In the genomic region with DNA sequence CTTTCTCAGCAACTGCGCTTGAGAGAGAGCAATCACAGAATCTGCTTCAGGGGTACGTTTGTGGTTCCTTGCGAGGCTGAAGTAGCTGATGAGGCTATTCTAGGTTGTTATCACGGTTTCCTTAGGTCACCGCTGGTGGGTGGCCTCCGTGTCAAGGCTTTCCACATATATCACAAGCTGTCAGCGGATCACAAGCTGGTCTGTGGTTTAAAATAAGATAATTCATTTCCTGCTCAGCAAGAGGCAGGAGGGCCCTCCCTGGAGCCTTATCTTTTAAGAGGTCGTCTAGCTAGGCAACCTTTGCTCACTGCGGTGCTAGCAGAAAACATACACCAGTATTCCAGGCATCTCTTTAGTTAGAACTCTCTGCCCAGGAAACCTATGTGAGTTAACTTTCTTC, we compare ENCODE assay signal across 15 mouse cellular contexts. TPM values are rescaled to one million over a fixed set of nuclear protein-coding genes. Genes with fewer than 3 reads are reported as not detected.
DNase-seq lines count a peak whose midpoint lies in the region; ATAC-seq lines count a peak whose summit lies in the region.
"Had no signal": no experiment of that assay in that cellular context is flagged by ENCODE, and none has a peak within 500 bp of the region (broad histone marks: within the 10 kb centered on the region; RNA-seq: fewer than 3 reads in every experiment).

No protein-coding gene starts in this region.

- WGBS in heart, embryonic 10.5 days, result 8% methylated on average over 9 of the region's 9 CpGs

- no peaks in the 10 kb centered on the region for H3K9me3 ChIP-seq in heart, embryonic 10.5 days
- H3K9me3 ChIP-seq: forebrain, embryonic 12.5 days; limb, embryonic 15.5 days had no signal

- H3K27me3 ChIP-seq in heart, embryonic 10.5 days (ENCODE audit: insufficient read depth, poor library complexity, severe bottlenecking), result peaks cover 9% of the 10 kb centered on the region; the same call in 1 of the 2 replicates
- H3K27me3 ChIP-seq: forebrain, embryonic 12.5 days; limb, embryonic 15.5 days had no signal

- no peaks in the 10 kb centered on the region for H3K36me3 ChIP-seq in heart, embryonic 10.5 days
- H3K36me3 ChIP-seq: forebrain, embryonic 12.5 days; limb, embryonic 15.5 days had no signal

- peaks cover 16% of the 10 kb centered on the region for H3K4me1 ChIP-seq in heart, embryonic 10.5 days
- H3K4me1 ChIP-seq: forebrain, embryonic 12.5 days; limb, embryonic 15.5 days had no signal

- DNase-seq in heart, embryonic 10.5 days (ENCODE audit: low spot score), result peak; percentile 80
- no peak for DNase-seq in heart, postnatal 36 days
- peak; percentile 80 for DNase-seq in MEL-GATA-1-ER (ENCODE audit: extremely low read depth, low read depth)
- DNase-seq in layer of hippocampus, adult 9-10 months (ENCODE audit: low spot score), result no peak
- no peak for DNase-seq in cerebellum, adult 11 months
- DNase-seq in layer of hippocampus, adult 8-10 months (ENCODE audit: low spot score in 2 of 2), result no peak
- DNase-seq: gastrocnemius, postnatal 25 days; layer of hippocampus, postnatal 36 days; thymus, postnatal 14 days had no signal

- H3K4me3 ChIP-seq in heart, embryonic 10.5 days, result no peak overlapping the region
- H3K4me3 ChIP-seq: forebrain, embryonic 12.5 days; limb, embryonic 15.5 days had no signal

- no peak overlapping the region for H3K27ac ChIP-seq in heart, embryonic 10.5 days
- H3K27ac ChIP-seq: forebrain, embryonic 12.5 days; limb, embryonic 15.5 days had no signal

- intact Hi-C loops in heart, postnatal 36 days (cut with DNase I), result no loop called here

- ATAC-seq in hematopoietic stem cell, adult 5-6 weeks (replicated peaks in 1 of 2; ENCODE audit: insufficient read depth in 1 of 2, low FRiP score in 2 of 2, low TSS enrichment in 1 of 2, low read depth in 1 of 2, poor library complexity in 2 of 2, severe bottlenecking in 2 of 2), result peak; percentile 62 to 84
- ATAC-seq in megakaryocyte, adult 5-6 weeks (ENCODE audit: poor library complexity, severe bottlenecking), result peak; percentile 40
- ATAC-seq: inflammation-experienced regulatory T-cells, adult 6 months; Patski had no signal

RNA-seq across cellular contexts. Expression of gene Stab2, which starts 17.2 kb away (rescaled TPM):
- polyA plus RNA-seq in heart, embryonic 10.5 days (2016; fragmentation: Nextera tagmentation; extraction: Ambion mirVana), result 0.71 and 4.0 TPM in 2 replicates
- under 1 TPM; 0.05 to 0.19 TPM for total RNA-seq in heart, postnatal 36 days (2021)
- 0.06 and 6.3 TPM in 2 replicates for total RNA-seq in hematopoietic stem cell, adult 5-6 weeks (2017)
- 1.9 TPM in 1 of 2 replicates, not detected in the other for total RNA-seq in megakaryocyte, adult 5-6 weeks (2015)
- total RNA-seq in megakaryocyte, adult 5-6 weeks (2017), result 0.04 and 0.41 TPM in 2 replicates
- total RNA-seq in layer of hippocampus, adult 8-10 months (2022), result 1 to 10 TPM in 1 of 4 experiments, under 1 TPM in 3; 0.43 to 1.7 (median 0.68) TPM
- polyA plus RNA-seq: forebrain, embryonic 12.5 days had no signal

Comparison
In these comparisons a context has a peak if more than half of its experiments do, and no peak if none do; other contexts are left out.
1. DNase-seq: peak in heart, embryonic 10.5 days (single experiment) and MEL-GATA-1-ER (single experiment); none in heart, postnatal 36 days (0 of 2), layer of hippocampus, adult 9-10 months (single experiment), cerebellum, adult 11 months (single experiment) and layer of hippocampus, adult 8-10 months (0 of 2).